Mouse (Mus musculus) thymus, adult 2 months (tissue): ENCODE results near the gene Gm5890. TPM values are rescaled to one million over a fixed set of nuclear protein-coding genes. Genes with fewer than 3 reads are reported as not detected.
"Not testable (repeated sequence)": the region's sequence is repeated elsewhere in the genome, so short reads cannot be mapped to it uniquely, and the experiment has no call there.

Experiments used
- DNase-seq: peaks from one replicate; pipeline ENCODE4 v3.0.0; 2021
- H3K27ac ChIP-seq: fragments of 200-500 bp; 2 replicates; pipeline ENCODE4 v1.5.1; 2012; ENCODE audit warnings: low read length, control low read depth; ENCODE audit not compliant: control insufficient read depth, insufficient read depth
- H3K27me3 ChIP-seq: fragments of 200-500 bp; 2 replicates; pipeline ENCODE4 v1.6.1; 2012; ENCODE audit warnings: mild to moderate bottlenecking, low read length, moderate library complexity, mixed read lengths; ENCODE audit not compliant: control insufficient read depth, insufficient read depth
- H3K36me3 ChIP-seq: fragments of 200-500 bp; 2 replicates; pipeline ENCODE4 v1.6.1; 2012; ENCODE audit warnings: mild to moderate bottlenecking, low read length, moderate library complexity; ENCODE audit not compliant: control insufficient read depth, insufficient read depth
- H3K4me1 ChIP-seq: fragments of 200-500 bp; replicated peaks from 2 replicates; pipeline ENCODE4 v1.6.1; 2012; ENCODE audit warnings: low read length; ENCODE audit not compliant: control insufficient read depth, insufficient read depth
- H3K4me3 ChIP-seq: fragments of 200-500 bp; 2 replicates; pipeline ENCODE4 v1.5.1; 2012; ENCODE audit warnings: mild to moderate bottlenecking, low read length, control low read depth, moderate library complexity; ENCODE audit not compliant: control insufficient read depth, insufficient read depth
- WGBS: fragments of 180-500 bp; shearing (Covaris S2); methylation state at CpG from one replicate; pipeline ENCODE4 v1.1.7; 2018; 5-methylcytosine and 5-hydroxymethylcytosine counted together
- polyA plus RNA-seq: library from polyadenylated mRNA; depleted of rRNA; stranded (reverse); fragments of >200 nt; gene quantifications from 2 replicates; pipeline ENCODE4 v1.2.3, GENCODE M21; 2012; rRNA removed

Gm5890 gene
- polyA plus RNA-seq = not detected in 2 replicates

- not testable (repeated sequence) for H3K27ac ChIP-seq, H3K4me3 ChIP-seq, H3K4me1 ChIP-seq, DNase-seq, H3K27me3 ChIP-seq, H3K36me3 ChIP-seq
- no CpG with 5 or more reads among the region's 3 CpGs for WGBS
These were observed at the start of gene Gm5890 for GRCm38 (mm10) chr7:20262734-20263133. Gene Gm5890 (minus strand): TSS chr7:20262834.

GRCm38 (mm10) chr7:20233728-20234127 is 28.9 kb downstream of the Gm5890 start, which contains the start of gene Gm4498:
Gene Gm4498 (minus strand): TSS chr7:20233828.
- H3K36me3 ChIP-seq, H3K4me3 ChIP-seq, DNase-seq, H3K27ac ChIP-seq, H3K27me3 ChIP-seq, H3K4me1 ChIP-seq: not testable (repeated sequence)
- no CpG with 5 or more reads among the region's 2 CpGs for WGBS

Other genes with a start within 250 kb of the Gm5890 start
- gene Vmn1r91, start 163.2 kb downstream of the Gm5890 start, polyA plus RNA-seq = not detected in 2 replicates
- gene Gm16442, start 140.3 kb downstream of the Gm5890 start, polyA plus RNA-seq = not detected in 2 replicates
- gene Vmn1r93, start 123.7 kb downstream of the Gm5890 start, polyA plus RNA-seq = not detected in 2 replicates
- not detected in 2 replicates for gene Vmn1r94, start 94.5 kb downstream of the Gm5890 start, polyA plus RNA-seq
- not detected in 2 replicates for gene Vmn1r95, start 69.1 kb downstream of the Gm5890 start, polyA plus RNA-seq
- not detected in 2 replicates for gene Gm6164, start 57.2 kb downstream of the Gm5890 start, polyA plus RNA-seq
- gene Gm4498, start 29.0 kb downstream of the Gm5890 start, polyA plus RNA-seq = not detected in 2 replicates
- gene Gm4133, start 71.2 kb upstream of the Gm5890 start, polyA plus RNA-seq = not detected in 2 replicates
- not detected in 2 replicates for gene Gm5728, start 112.6 kb upstream of the Gm5890 start, polyA plus RNA-seq
- not detected in 2 replicates for gene Vmn1r100, start 155.1 kb upstream of the Gm5890 start, polyA plus RNA-seq
- gene Vmn1r101, start 179.8 kb upstream of the Gm5890 start, polyA plus RNA-seq = not detected in 2 replicates
- not detected in 2 replicates for gene Gm10670, start 212.1 kb upstream of the Gm5890 start, polyA plus RNA-seq
- not detected in 2 replicates for gene Vmn1r103, start 247.7 kb upstream of the Gm5890 start, polyA plus RNA-seq